Mouse (Mus musculus): ENCODE measurements at regions not wholly inside any gene's neighbourhood (a gene's known extent, or its start where the extent isn't known, plus 50 kb on each side); places are given as distances from the start of the nearest gene placed in this dataset.

GRCm38 (mm10) chr13:99847531-99847930 is 53.4 kb downstream of the Cartpt start:
- DNase-seq (ENCODE audit: low read depth, low spot score), result no peak

- no peak for DNase-seq (ENCODE audit: low read depth, low spot score)
Observed at GRCm38 (mm10) chr13:99842626-99843025, 58.3 kb downstream of the Cartpt start.

- DNase-seq (ENCODE audit: low read depth, low spot score), result no peak
Observed at GRCm38 (mm10) chr13:99839446-99839845, 61.4 kb downstream of the Cartpt start.

- peak; percentile 80 for DNase-seq (ENCODE audit: low read depth, low spot score)
Observed at GRCm38 (mm10) chr13:99837772-99838425, 63.0 kb downstream of the Cartpt start.

DNA sequence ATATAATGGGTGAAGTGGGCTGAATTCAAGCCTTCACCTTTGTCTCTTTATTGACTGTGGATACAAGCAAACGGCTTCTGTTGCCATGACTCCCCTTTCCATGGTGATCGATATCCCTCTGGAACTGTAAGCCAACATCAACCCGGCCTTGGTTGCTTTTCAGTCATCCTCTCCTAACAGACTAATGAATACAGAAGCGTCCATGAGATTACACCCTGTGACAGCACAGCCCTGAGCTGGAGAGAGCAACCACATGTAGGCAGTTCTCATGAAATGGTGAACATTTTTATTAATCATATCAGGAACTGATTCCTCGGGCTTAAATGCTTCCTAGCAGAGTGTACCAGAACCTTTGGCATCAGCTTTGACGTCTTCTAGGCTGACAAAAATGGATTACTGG is 63.7 kb downstream of the Cartpt start:
- no peak for DNase-seq (ENCODE audit: low read depth, low spot score)

DNA sequence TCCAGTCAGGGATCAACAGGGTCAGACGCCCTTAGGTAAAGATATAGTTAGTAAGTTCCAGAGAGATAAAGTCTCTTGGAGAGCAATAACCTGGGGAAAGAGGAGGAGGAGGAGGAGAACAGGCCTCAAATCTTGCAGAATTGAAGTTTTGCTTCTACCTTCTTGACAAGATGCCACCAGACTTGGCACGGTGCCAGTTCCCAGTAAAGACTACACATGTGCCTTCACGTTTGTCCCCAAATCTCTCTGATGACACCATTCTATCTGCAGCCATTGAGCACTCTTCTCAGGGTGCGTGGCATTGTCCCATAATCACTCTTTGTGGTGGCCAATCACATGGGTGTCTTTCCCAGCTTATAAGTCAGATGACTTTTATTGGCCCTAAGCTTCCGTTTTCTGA is 64.3 kb downstream of the Cartpt start:
- DNase-seq (ENCODE audit: low read depth, low spot score), result no peak

DNA sequence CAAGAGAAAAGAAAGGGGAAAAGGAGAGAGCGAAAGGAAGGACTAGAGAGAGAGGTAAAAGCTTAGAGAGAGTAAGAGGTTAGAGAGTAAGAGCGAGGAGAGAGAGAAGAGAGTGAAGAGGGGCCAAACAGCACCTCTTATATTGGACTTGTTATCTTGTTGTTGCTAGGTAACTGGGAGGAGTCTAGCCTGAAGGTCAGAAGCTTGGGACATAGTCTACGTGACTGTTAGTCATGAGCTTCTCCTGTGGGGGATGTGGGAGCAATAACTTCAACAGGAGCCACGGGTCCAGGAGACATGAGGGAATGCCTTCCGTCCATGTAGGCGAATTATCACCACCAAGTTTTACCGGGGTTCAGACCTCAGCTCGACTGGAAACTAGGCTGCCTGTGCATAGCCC is 65.4 kb downstream of the Cartpt start:
- DNase-seq (ENCODE audit: low read depth, low spot score), result no peak

DNA sequence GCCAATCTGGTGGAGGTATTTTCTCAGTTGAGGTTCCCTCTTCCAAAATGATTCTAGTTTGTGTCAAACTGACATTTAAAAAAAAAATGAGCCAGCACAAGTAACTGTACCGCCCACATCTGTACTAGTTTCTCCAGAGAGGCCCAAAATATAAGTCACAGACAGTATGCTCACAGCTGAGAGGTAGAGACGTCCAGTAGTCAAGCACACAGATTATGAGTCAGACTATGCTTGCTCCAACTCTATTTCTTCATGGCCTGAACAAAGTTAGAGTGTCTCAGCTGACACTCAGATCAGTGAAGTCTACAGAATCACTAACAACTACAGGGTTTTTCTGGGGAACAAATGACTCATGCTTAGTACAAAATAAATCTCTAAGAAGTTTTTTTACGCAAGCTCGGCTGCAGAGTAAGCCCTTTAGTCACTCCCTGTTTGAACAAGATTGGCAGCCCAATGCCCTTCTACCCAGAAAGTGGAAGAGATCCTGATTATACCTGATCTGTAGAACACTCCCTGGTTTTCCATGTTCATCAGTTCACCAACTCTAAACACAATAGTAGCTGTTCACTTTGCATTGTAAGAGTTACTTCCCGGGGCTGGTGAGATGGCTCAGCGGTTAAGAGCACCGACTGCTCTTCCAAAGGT is 70.7 kb downstream of the Cartpt start:
- DNase-seq (ENCODE audit: low read depth, low spot score), result no peak

GRCm38 (mm10) chr13:99827573-99827972 is 73.3 kb downstream of the Cartpt start:
- no peak for DNase-seq (ENCODE audit: low read depth, low spot score)

DNA sequence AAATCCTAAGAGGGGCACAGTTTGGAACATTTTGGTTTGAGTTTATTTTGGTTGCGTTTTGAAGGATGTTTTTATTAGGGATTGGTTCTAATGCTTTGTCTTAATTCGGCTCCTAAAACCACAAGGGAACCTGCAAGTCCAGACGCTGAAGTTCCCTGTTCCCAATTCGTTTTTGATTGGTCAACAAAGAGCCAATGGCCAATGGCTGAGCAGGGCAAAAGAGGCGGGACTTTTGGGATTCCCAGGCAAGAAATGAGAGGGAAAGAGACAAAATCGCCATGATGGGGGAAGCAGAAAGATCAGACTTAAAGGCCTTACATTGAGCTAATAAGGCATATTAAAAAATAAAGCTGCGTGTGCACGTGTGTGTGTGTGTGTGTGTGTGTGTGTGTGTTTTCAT is 76.3 kb downstream of the Cartpt start:
- DNase-seq (ENCODE audit: low read depth, low spot score), result no peak

- no peak for DNase-seq (ENCODE audit: low read depth, low spot score)
Observed at GRCm38 (mm10) chr13:99816666-99817065, 84.2 kb downstream of the Cartpt start.

GRCm38 (mm10) chr13:99815786-99816185 is 85.1 kb downstream of the Cartpt start:
- DNase-seq (ENCODE audit: low read depth, low spot score), result no peak

DNA sequence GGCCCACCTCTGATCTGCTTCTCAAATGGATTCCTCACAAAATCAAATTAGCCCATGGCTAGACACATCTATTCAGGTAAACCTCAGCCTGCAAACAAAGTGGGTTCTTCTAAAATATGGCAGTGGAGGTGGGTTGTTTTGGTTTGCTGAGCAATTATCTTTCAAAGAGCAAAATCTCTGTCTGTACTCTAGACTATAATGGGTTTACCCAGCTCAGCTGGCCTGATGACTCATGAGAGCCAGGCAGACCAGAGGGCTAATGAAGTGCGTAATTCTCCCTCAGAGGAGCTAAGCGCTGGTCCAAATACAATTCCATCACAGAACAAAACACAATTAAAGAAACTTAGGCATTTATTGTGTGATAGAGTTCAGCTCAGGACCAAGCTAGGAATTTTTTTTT is 86.1 kb downstream of the Cartpt start:
- no peak for DNase-seq (ENCODE audit: low read depth, low spot score)

DNA sequence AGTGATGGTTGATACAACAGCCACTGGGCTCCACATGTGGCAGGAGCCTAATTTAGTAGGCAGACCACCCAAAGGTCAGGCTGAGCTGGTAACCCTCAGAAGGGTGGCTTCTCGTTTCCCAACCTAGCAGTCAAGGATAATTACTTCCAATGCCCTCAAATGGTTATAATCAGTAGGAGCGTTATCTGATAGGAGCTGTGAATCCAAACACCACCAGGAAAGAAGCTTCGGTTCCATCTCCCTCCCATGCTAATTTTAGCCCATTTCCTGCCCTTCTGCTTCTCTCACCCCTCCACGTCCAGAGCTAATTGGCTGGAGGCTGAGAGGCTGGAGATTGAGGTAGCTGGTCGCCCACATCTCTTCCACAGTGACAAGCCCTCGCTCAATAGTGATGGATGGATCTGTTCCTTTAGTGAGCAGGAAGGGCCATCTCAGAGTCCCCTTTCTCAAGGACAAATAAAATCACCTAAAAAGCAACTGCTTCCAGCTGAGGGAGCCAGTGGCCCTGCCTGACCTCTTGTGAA is 86.8 kb downstream of the Cartpt start:
- DNase-seq (ENCODE audit: low read depth, low spot score), result no peak

- DNase-seq (ENCODE audit: low read depth, low spot score), result no peak
Observed at GRCm38 (mm10) chr13:99794448-99794847, 106.4 kb downstream of the Cartpt start.

DNA sequence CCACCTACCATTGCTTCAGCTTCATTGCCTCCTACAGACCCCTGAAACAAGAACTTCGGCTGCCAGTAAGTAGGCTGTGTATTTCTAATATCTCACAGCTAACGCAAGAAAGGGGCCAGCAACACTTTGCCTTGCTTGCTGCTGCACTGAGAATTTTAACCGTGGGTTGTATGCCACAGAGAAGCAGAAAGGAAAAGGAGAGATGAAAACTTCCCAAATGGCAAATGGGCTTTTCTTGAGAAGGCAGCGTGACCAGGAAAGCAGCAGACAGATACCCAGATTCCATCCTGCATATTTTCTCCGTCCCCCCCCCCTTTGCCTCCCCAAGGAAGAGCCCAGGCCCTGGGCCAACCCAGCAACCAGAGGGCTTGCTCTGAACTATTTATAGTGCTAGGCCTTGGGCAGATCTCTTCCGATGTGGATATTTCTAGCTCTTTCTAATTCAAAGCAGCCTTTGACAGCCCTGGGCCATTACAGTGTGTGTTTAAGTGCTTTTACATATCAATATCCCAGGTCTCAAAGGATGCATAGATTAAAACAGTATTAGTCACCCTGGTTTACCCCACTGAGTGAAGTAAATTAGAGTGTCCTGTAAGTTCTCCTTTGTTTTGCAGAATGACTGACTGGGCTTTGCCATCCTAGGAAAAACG is 107.0 kb downstream of the Cartpt start:
- no peak for DNase-seq (ENCODE audit: low read depth, low spot score)

DNA sequence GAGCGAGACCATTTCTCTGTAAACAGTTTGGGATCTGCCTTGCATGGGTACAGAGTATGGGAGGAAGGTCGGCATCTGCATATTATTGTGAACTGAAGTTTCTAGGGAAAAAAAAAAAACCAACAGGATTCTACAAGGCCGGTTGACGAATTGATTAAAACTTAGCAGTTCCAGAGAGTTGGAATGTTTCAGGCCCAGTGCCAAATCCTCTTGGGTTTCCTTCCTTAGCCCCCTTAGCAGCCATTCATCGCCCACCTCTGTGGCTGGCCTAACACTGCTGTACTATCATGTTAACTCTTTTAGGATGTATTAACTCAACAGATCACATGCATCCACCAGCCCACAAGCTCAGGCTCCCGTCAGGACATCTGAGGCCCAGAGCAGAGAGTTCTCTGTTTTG is 107.9 kb downstream of the Cartpt start:
- DNase-seq (ENCODE audit: low read depth, low spot score), result no peak

- DNase-seq (ENCODE audit: low read depth, low spot score), result no peak
Observed at GRCm38 (mm10) chr13:99790951-99791350, 109.9 kb downstream of the Cartpt start.

DNA sequence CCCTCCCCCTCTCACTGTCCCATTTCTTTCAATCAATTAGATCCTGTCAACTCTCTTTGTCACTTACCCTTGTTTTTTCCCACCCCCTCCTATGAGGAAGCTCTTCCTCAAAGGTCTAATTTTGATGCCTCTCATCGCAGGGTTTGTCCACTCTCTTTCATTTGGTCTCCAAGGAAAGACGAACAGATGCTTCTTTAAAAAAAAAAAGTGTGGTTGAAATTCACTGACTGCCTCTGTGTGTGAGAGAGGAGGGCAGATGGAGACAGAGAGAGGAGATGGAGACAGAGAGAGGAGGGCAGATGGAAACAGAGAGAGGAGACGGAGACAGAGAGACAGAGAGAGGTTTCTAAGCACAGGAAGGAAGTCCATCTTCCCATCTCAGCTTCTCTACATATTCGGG is 113.1 kb downstream of the Cartpt start:
- no peak for DNase-seq (ENCODE audit: low read depth, low spot score)

DNA sequence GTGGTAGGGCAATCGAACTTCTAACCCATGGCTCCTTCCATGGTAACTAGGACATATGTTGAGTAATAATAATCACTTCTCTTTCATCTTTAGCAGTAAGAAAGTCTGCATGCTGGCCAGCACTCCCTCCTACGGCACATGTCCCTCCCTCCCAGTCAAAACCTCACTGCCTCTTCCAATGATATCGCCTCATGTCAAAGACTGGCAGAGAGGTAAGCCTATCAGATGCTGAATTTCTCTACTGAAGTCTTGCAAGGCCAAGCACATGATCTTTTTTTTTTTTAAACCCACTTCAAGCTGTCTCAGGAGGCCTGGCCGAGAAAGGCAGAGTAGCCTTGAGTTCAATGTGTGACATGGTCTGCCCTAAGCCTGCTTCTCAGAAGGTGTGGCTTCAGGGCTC is 115.5 kb downstream of the Cartpt start:
- DNase-seq (ENCODE audit: low read depth, low spot score), result no peak

DNA sequence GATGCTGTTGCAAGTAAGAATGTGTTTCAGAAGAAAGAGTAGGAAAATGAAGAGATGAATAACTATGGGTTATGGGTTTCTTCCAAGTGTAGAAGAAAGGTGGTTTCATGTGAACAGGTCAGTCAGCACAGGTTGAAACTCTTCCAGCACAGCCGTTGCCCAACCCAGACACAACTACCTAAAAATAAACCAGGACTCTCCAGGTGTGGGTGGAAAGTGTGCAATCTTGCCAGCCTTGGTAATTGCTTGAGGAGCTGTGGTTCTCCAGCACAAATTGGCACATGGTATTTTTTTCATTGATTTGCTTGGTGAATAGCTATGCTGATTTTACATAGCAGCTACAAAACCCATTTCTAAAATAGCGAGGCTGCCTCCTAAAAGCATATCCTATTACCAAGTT is 116.6 kb downstream of the Cartpt start:
- DNase-seq (ENCODE audit: low read depth, low spot score), result no peak

- no peak for DNase-seq (ENCODE audit: low read depth, low spot score)
Observed at GRCm38 (mm10) chr13:99782883-99783721, 117.8 kb downstream of the Cartpt start.
